Mouse (Mus musculus): ENCODE results near the gene H2afy. TPM values are rescaled to one million over a fixed set of nuclear protein-coding genes. Genes with fewer than 3 reads are reported as not detected.

The H2afy gene
- total and polyA plus RNA-seq, 3 experiments: 148 to 162 (median 153) TPM

- peaks cover 3 to 34% of the 10 kb centered on the region in 2 experiments for H3K36me3 ChIP-seq (replicated peaks in 1 of 2; ENCODE audit: control insufficient read depth in 1 of 2, insufficient read depth in 1 of 2, low read length in 1 of 2)
- H3K4me1 ChIP-seq (ENCODE audit: control insufficient read depth in 1 of 2, insufficient read depth in 2 of 2): peaks cover 9 to 72% of the 10 kb centered on the region in 2 experiments; a peak in 3 of 4 replicates
- H3K27me3 ChIP-seq (replicated peaks): no peaks in the 10 kb centered on the region
- no peak overlapping the region for H3K4me3 ChIP-seq (replicated peaks in 1 of 3; ENCODE audit: low read depth in 2 of 3, low read length in 2 of 3, poor library complexity in 1 of 3)
- no peak overlapping the region for H3K9ac ChIP-seq (ENCODE audit: insufficient read depth, low read depth)
- in situ Hi-C loops (cut with MboI; ENCODE audit: low pct_ligation_motif_present, low pct_unique_long_range_greater_than_20kb, low sequenced_read_pairs) (no loop called here), dilution Hi-C loops (cut with MboI; ENCODE audit: extremely low pct_ligation_motif_present, extremely low pct_unique_long_range_greater_than_20kb, low sequenced_read_pairs) (no loop called here)
- TF ChIP-seq ZNF384 (IDR thresholded peaks at IDR 0.05; ENCODE audit: low read depth, low read length): peak; percentile 87
- TF ChIP-seq ELF1 (IDR thresholded peaks at IDR 0.05; ENCODE audit: low read depth, low read length): no peak
- H3K79me2 ChIP-seq (replicated peaks; ENCODE audit: control insufficient read depth, extremely low read depth, insufficient read depth, poor library complexity, severe bottlenecking): no peaks in the 10 kb centered on the region
- no peak overlapping the region for H3K4me2 ChIP-seq (ENCODE audit: insufficient read depth, low read depth, poor library complexity, severe bottlenecking)
- H3K27ac ChIP-seq (ENCODE audit: insufficient read depth, low read depth): no peak overlapping the region
- DNase-seq (ENCODE audit: extremely low read depth): no peak
- no peaks in the 10 kb centered on the region for H3K9me3 ChIP-seq (replicated peaks; ENCODE audit: low read length)
Measured at GRCm38 (mm10) chr13:56172901-56173545, 36.9 kb upstream of the H2afy start.

- in situ Hi-C loops (cut with MboI; ENCODE audit: low pct_ligation_motif_present, low pct_unique_long_range_greater_than_20kb, low sequenced_read_pairs) (no loop called here), dilution Hi-C loops (cut with MboI; ENCODE audit: extremely low pct_ligation_motif_present, extremely low pct_unique_long_range_greater_than_20kb, low sequenced_read_pairs) (no loop called here)
- Histone ChIP-seq H3K4me2 (ENCODE audit: insufficient read depth, low read depth, poor library complexity, severe bottlenecking) (no peak overlapping the region), H3K27ac (ENCODE audit: insufficient read depth, low read depth) (no peak overlapping the region), H3K4me3 (replicated peaks in 1 of 3; ENCODE audit: low read depth in 2 of 3, low read length in 2 of 3, poor library complexity in 1 of 3) (no peak overlapping the region), H3K79me2 (replicated peaks; ENCODE audit: control insufficient read depth, extremely low read depth, insufficient read depth, poor library complexity, severe bottlenecking) (no peaks in the 10 kb centered on the region), H3K9me3 (replicated peaks; ENCODE audit: low read length) (no peaks in the 10 kb centered on the region), H3K9ac (ENCODE audit: insufficient read depth, low read depth) (no peak overlapping the region), H3K36me3 (replicated peaks in 1 of 2; ENCODE audit: control insufficient read depth in 1 of 2, insufficient read depth in 1 of 2, low read length in 1 of 2) (peaks cover 3 to 32% of the 10 kb centered on the region in 2 experiments), H3K27me3 (replicated peaks) (no peaks in the 10 kb centered on the region), H3K4me1 (ENCODE audit: control insufficient read depth in 1 of 2, insufficient read depth in 2 of 2) (peaks cover 9 to 67% of the 10 kb centered on the region in 2 experiments; a peak in 3 of 4 replicates)
- DNase-seq (ENCODE audit: extremely low read depth): no peak
- TF ChIP-seq BHLHE40 (IDR thresholded peaks at IDR 0.05; ENCODE audit: low read depth, low read length): no peak
- no peak for TF ChIP-seq IRF4 (IDR thresholded peaks at IDR 0.05; ENCODE audit: low read depth, low read length)
- TF ChIP-seq SMC3 (IDR thresholded peaks at IDR 0.05; ENCODE audit: low read depth, low read length): no peak
- TF ChIP-seq ZC3H11A (IDR thresholded peaks at IDR 0.05; ENCODE audit: low read depth, low read length): no peak
- TF ChIP-seq RCOR1 (conservative IDR thresholded peaks at IDR 0.05; ENCODE audit: low read depth, low read length): no peak
- TF ChIP-seq MYC (IDR thresholded peaks at IDR 0.05; ENCODE audit: low read depth, low read length): no peak
- no peak for TF ChIP-seq POLR2A (IDR thresholded peaks at IDR 0.05; ENCODE audit: low read depth, low read length)
- TF ChIP-seq ELF1 (IDR thresholded peaks at IDR 0.05; ENCODE audit: low read depth, low read length): no peak
- no peak for TF ChIP-seq USF2 (conservative IDR thresholded peaks at IDR 0.05; ENCODE audit: low read depth, low read length)
- no peak for TF ChIP-seq E2F4 (IDR thresholded peaks at IDR 0.05; ENCODE audit: insufficient replicate concordance, low read depth, low read length)
- no peak for TF ChIP-seq SIN3A (IDR thresholded peaks at IDR 0.05; ENCODE audit: low read length)
- no peak for TF ChIP-seq CHD2 (IDR thresholded peaks at IDR 0.05; ENCODE audit: low read length)
- no peak for TF ChIP-seq ZKSCAN1 (IDR thresholded peaks at IDR 0.05; ENCODE audit: borderline replicate concordance, low read depth, low read length)
- no peak for TF ChIP-seq KAT2A (IDR thresholded peaks at IDR 0.05; ENCODE audit: insufficient replicate concordance, low read length)
- TF ChIP-seq UBTF (IDR thresholded peaks at IDR 0.05; ENCODE audit: low read depth, low read length): no peak
Measured at GRCm38 (mm10) chr13:56172106-56172505, 35.9 kb upstream of the H2afy start.

Measured in CH12.LX (cell line).